Mouse (Mus musculus) bone marrow macrophage, adult 2 months (primary cell): ENCODE data around the gene Serf1. TPM values are rescaled to one million over a fixed set of nuclear protein-coding genes. Genes with fewer than 3 reads are reported as not detected.

Source experiments
- H3K27ac ChIP-seq: 2 replicates; pipeline ENCODE4 v1.5.1; 2012; ENCODE audit warnings: low read depth, low read length; ENCODE audit not compliant: insufficient read depth
- H3K4me1 ChIP-seq: 2 replicates; pipeline ENCODE4 v1.6.1; 2012; ENCODE audit warnings: low read length; ENCODE audit not compliant: control insufficient read depth, insufficient read depth
- H3K4me3 ChIP-seq: 2 replicates; pipeline ENCODE4 v1.5.1; 2012; ENCODE audit warnings: mild to moderate bottlenecking, low read length, moderate library complexity; ENCODE audit not compliant: insufficient read depth
- CTCF ChIP-seq: IDR thresholded peaks from 2 replicates; pipeline ENCODE4 v1.5.1; 2012; ENCODE audit warnings: low read depth, mild to moderate bottlenecking, low read length, moderate library complexity
- POLR2A ChIP-seq: IDR thresholded peaks from 2 replicates; pipeline ENCODE4 v1.6.1; 2012; ENCODE audit warnings: mild to moderate bottlenecking, low read depth, low read length, borderline replicate concordance
- polyA plus RNA-seq: library from polyadenylated mRNA; stranded (reverse); fragments of >200 nt; gene quantifications from 2 replicates; pipeline ENCODE4 v1.2.4, GENCODE M21; 2012; ENCODE audit not compliant: missing spikeins, insufficient read depth, insufficient read length

Gene Serf1
- polyA plus RNA-seq, result 14.9 and 19.7 TPM in 2 replicates

GRCm38 (mm10) chr13:100107652-100108472 is at the start of gene Serf1:
Gene Serf1 (plus strand): TSS chr13:100108012.
- peak within 1 kb of the TSS; percentile 86 for H3K4me3 ChIP-seq
- H3K4me1 ChIP-seq, result 0 out of 2 replicates have a peak, but pooled peaks cover 3% of the 10 kb centered on the region
- TF ChIP-seq CTCF (no peak), POLR2A (no peak)
- no peak within 1 kb of the TSS for H3K27ac ChIP-seq

GRCm38 (mm10) chr13:100063936-100064335 is 43.9 kb upstream of the Serf1 start:
- Histone ChIP-seq H3K4me3 (no peak overlapping the region), H3K27ac (no peak overlapping the region), H3K4me1 (no peaks in the 10 kb centered on the region)
- TF ChIP-seq POLR2A (no peak), CTCF (no peak)

- no peak for TF ChIP-seq POLR2A
- no peak for TF ChIP-seq CTCF
- H3K4me1 ChIP-seq, result no peaks in the 10 kb centered on the region
- no peak overlapping the region for H3K27ac ChIP-seq
- no peak overlapping the region for H3K4me3 ChIP-seq
Measured at GRCm38 (mm10) chr13:100067821-100068220, 40.0 kb upstream of the Serf1 start.

GRCm38 (mm10) chr13:100071473-100071872 is 36.3 kb upstream of the Serf1 start:
- H3K27ac ChIP-seq, result no peak overlapping the region
- H3K4me3 ChIP-seq, result no peak overlapping the region
- no peaks in the 10 kb centered on the region for H3K4me1 ChIP-seq
- TF ChIP-seq CTCF (no peak), POLR2A (no peak)

- H3K27ac ChIP-seq, result no peak overlapping the region
- TF ChIP-seq CTCF, result no peak
- TF ChIP-seq POLR2A, result no peak
- H3K4me3 ChIP-seq, result no peak overlapping the region
- H3K4me1 ChIP-seq, result peaks cover 21% of the 10 kb centered on the region
Measured at GRCm38 (mm10) chr13:100098808-100099207, 9.0 kb upstream of the Serf1 start.

- peaks cover 24% of the 10 kb centered on the region for H3K4me1 ChIP-seq
- H3K4me3 ChIP-seq, result peak overlapping the region; percentile 93
- H3K27ac ChIP-seq, result 0 out of 2 replicates have a peak overlapping the region, but pooled peaks have one; percentile 18
- TF ChIP-seq POLR2A, result no peak
- TF ChIP-seq CTCF, result no peak
Measured at GRCm38 (mm10) chr13:100103052-100103658, 4.7 kb upstream of the Serf1 start.

DNA sequence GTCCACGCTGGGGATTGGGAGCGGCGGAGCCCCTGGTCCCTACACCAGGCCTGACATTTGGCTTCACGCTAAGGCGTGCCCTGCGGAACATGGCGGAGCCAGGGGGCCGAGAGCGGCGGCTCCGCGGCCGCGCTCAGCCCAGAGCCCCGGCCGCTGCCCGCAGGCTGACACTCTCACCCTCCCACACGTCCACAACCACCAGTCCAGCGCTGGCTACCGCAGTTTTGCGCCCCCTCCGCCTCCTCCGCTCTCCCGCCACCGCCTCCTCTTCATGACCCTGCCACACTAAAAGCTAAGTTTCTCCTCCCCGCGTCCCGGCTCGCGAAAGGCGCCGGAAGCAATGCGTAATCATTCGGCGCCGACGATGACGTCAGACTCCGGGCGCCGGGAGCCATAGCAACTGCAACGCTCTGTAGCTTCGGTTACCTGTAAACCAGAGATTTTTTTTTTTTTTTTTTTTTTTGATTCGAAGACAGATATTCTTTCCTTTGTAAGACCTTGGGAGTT is 4.0 kb upstream of the Serf1 start, which contains the start of gene Bdp1:
TSS of gene Bdp1 (minus strand) at position 323 of the 507 bp plus-strand sequence.
- Histone ChIP-seq H3K27ac (peak within 1 kb of the TSS; percentile 43; the same call in 1 of the 2 replicates), H3K4me1 (peaks cover 22% of the 10 kb centered on the region), H3K4me3 (peak within 1 kb of the TSS; percentile 93)
- TF ChIP-seq POLR2A (no peak), CTCF (no peak)

- Histone ChIP-seq H3K4me1 (no peaks in the 10 kb centered on the region), H3K4me3 (no peak overlapping the region), H3K27ac (no peak overlapping the region)
- no peak for TF ChIP-seq CTCF
- TF ChIP-seq POLR2A, result no peak
Measured at GRCm38 (mm10) chr13:100112218-100112972, 4.6 kb downstream of the Serf1 start.

- peaks cover 2% of the 10 kb centered on the region; the same call in 1 of the 2 replicates for H3K4me1 ChIP-seq
- no peak overlapping the region for H3K27ac ChIP-seq
- peak overlapping the region; percentile 100 for H3K4me3 ChIP-seq
- TF ChIP-seq POLR2A (no peak), CTCF (no peak)
Measured at GRCm38 (mm10) chr13:100123970-100124369, 16.2 kb downstream of the Serf1 start.
